Mouse (Mus musculus): ENCODE results near the gene Pear1.

Gene Pear1

GRCm38 (mm10) chr3:87763683-87764289 is 60.3 kb downstream of the Pear1 start:
- peak; percentile 91 for DNase-seq

GRCm38 (mm10) chr3:87763202-87763601 is 60.9 kb downstream of the Pear1 start:
- no peak for DNase-seq

GRCm38 (mm10) chr3:87761408-87762375 is 62.4 kb downstream of the Pear1 start:
- DNase-seq: no peak

- no peak for DNase-seq
These were observed 65.5 kb downstream of the Pear1 start for GRCm38 (mm10) chr3:87758641-87759040.

GRCm38 (mm10) chr3:87756488-87756887 is 67.6 kb downstream of the Pear1 start:
- no peak for DNase-seq

- peak; percentile 93 for DNase-seq
These were observed 68.1 kb downstream of the Pear1 start for GRCm38 (mm10) chr3:87755964-87756363.

- no peak for DNase-seq
These were observed 70.3 kb downstream of the Pear1 start for GRCm38 (mm10) chr3:87753829-87754228.

GRCm38 (mm10) chr3:87752567-87752966 is 71.5 kb downstream of the Pear1 start:
- no peak for DNase-seq

- DNase-seq: no peak
These were observed 74.1 kb downstream of the Pear1 start for GRCm38 (mm10) chr3:87749977-87750376.

- peak; percentile 72 for DNase-seq
These were observed 75.1 kb downstream of the Pear1 start for GRCm38 (mm10) chr3:87749036-87749435.

- DNase-seq: peak; percentile 38
These were observed 75.7 kb downstream of the Pear1 start, which contains the start of gene Lrrc71 for GRCm38 (mm10) chr3:87748431-87748830. Lrrc71 (minus strand) TSS chr3:87748625.

GRCm38 (mm10) chr3:87745036-87745659 is 79.0 kb downstream of the Pear1 start:
- peak; percentile 69 for DNase-seq

- no peak for DNase-seq
These were observed 80.2 kb downstream of the Pear1 start for GRCm38 (mm10) chr3:87743927-87744326.

- no peak for DNase-seq
These were observed 81.4 kb downstream of the Pear1 start for GRCm38 (mm10) chr3:87742735-87743134.

- no peak for DNase-seq
These were observed 82.1 kb downstream of the Pear1 start for GRCm38 (mm10) chr3:87742013-87742412.

- no peak for DNase-seq
These were observed 85.2 kb downstream of the Pear1 start for GRCm38 (mm10) chr3:87738906-87739305.

- DNase-seq: no peak
These were observed 88.8 kb downstream of the Pear1 start for GRCm38 (mm10) chr3:87735335-87735734.

- no peak for DNase-seq
These were observed 89.9 kb downstream of the Pear1 start for GRCm38 (mm10) chr3:87733984-87734761.

GRCm38 (mm10) chr3:87733098-87733497 is 91.0 kb downstream of the Pear1 start:
- no peak for DNase-seq

- no peak for DNase-seq
These were observed 95.4 kb downstream of the Pear1 start for GRCm38 (mm10) chr3:87728696-87729095.

- no peak for DNase-seq
These were observed 97.9 kb downstream of the Pear1 start for GRCm38 (mm10) chr3:87726191-87726590.

- DNase-seq: no peak
These were observed 98.5 kb downstream of the Pear1 start for GRCm38 (mm10) chr3:87725396-87726160.

Data from lung, postnatal 10 days (tissue).